Mouse (Mus musculus) telencephalon, adult 2 months (tissue): ENCODE measurements around the gene Mpp6.

Experiments
- DNase-seq: peaks from one replicate; pipeline ENCODE4 v3.0.0-alpha.2; 2011; ENCODE audit warnings: low read depth, low spot score

Mpp6 gene

GRCm38 (mm10) chr6:50109757-50110378 lies at the start of gene Mpp6:
Gene Mpp6, plus strand, starts transcription at chr6:50110241.
- no peak for DNase-seq

GRCm38 (mm10) chr6:50066172-50066571 lies 43.9 kb upstream of the Mpp6 start:
- no peak for DNase-seq

GRCm38 (mm10) chr6:50068490-50068889 lies 41.6 kb upstream of the Mpp6 start:
- no peak for DNase-seq

- no peak for DNase-seq
Measured at GRCm38 (mm10) chr6:50075248-50075647, 34.8 kb upstream of the Mpp6 start.

- DNase-seq: no peak
Measured at GRCm38 (mm10) chr6:50076473-50076872, 33.6 kb upstream of the Mpp6 start.

- DNase-seq: peak; percentile 18
Measured at GRCm38 (mm10) chr6:50080431-50080830, 29.6 kb upstream of the Mpp6 start.

GRCm38 (mm10) chr6:50085206-50085605 lies 24.8 kb upstream of the Mpp6 start:
- DNase-seq: no peak

GRCm38 (mm10) chr6:50089333-50089732 lies 20.7 kb upstream of the Mpp6 start:
- no peak for DNase-seq

GRCm38 (mm10) chr6:50090221-50090620 lies 19.8 kb upstream of the Mpp6 start:
- no peak for DNase-seq

GRCm38 (mm10) chr6:50091462-50092154 lies 18.4 kb upstream of the Mpp6 start:
- no peak for DNase-seq

- no peak for DNase-seq
Measured at GRCm38 (mm10) chr6:50109201-50109756, 762 bp upstream of the Mpp6 start.

- DNase-seq: no peak
Measured at GRCm38 (mm10) chr6:50110379-50110941, 419 bp downstream of the Mpp6 start.

- no peak for DNase-seq
Measured at GRCm38 (mm10) chr6:50111111-50111655, 1.1 kb downstream of the Mpp6 start.

GRCm38 (mm10) chr6:50112775-50113174 lies 2.7 kb downstream of the Mpp6 start:
- peak; percentile 93 for DNase-seq

GRCm38 (mm10) chr6:50114280-50114679 lies 4.2 kb downstream of the Mpp6 start:
- DNase-seq: no peak

GRCm38 (mm10) chr6:50120931-50121330 lies 10.9 kb downstream of the Mpp6 start:
- DNase-seq: no peak

- no peak for DNase-seq
Measured at GRCm38 (mm10) chr6:50122835-50123234, 12.8 kb downstream of the Mpp6 start.

GRCm38 (mm10) chr6:50124197-50124596 lies 14.2 kb downstream of the Mpp6 start:
- DNase-seq: no peak

- DNase-seq: no peak
Measured at GRCm38 (mm10) chr6:50126331-50126730, 16.3 kb downstream of the Mpp6 start.

GRCm38 (mm10) chr6:50127536-50127935 lies 17.5 kb downstream of the Mpp6 start:
- no peak for DNase-seq

- no peak for DNase-seq
Measured at GRCm38 (mm10) chr6:50137651-50138050, 27.6 kb downstream of the Mpp6 start.

- no peak for DNase-seq
Measured at GRCm38 (mm10) chr6:50139526-50139925, 29.5 kb downstream of the Mpp6 start.
